Mouse (Mus musculus) brown adipose tissue, adult 24 weeks (tissue): ENCODE results near the gene Gm21830. TPM values are rescaled to one million over a fixed set of nuclear protein-coding genes. Genes with fewer than 3 reads are reported as not detected.

Experiments used
- polyA plus RNA-seq: library from polyadenylated mRNA; stranded (reverse); fragments of >200 nt; gene quantifications from 2 replicates; pipeline ENCODE4 v1.2.4, GENCODE M21; 2012; ENCODE audit not compliant: missing spikeins, insufficient read depth, insufficient read length

The Gm21830 gene
- polyA plus RNA-seq, 1 experiment: not detected

Other genes with a start within 250 kb of the Gm21830 start
- not detected in 2 replicates for gene Gm26727, start 19.5 kb downstream of the Gm21830 start, polyA plus RNA-seq
- gene Xirp2, start 32.3 kb downstream of the Gm21830 start, polyA plus RNA-seq: 4.0 and 8.4 TPM in 2 replicates
- gene B3galt1, start 152.1 kb downstream of the Gm21830 start, polyA plus RNA-seq: 0.59 and 0.71 TPM in 2 replicates